Mouse (Mus musculus) midbrain, postnatal 0 days (tissue): Measurements from ENCODE around the gene 1700025G04Rik. TPM values are rescaled to one million over a fixed set of nuclear protein-coding genes. Genes with fewer than 3 reads are reported as not detected.

Experiments used
- ATAC-seq: fragments of 200-750 bp; cut with Nextera tagmentation; 2 replicates; pipeline ENCODE4 v1.8.0; 2017; ENCODE audit warnings: moderate number of reproducible peaks, mild to moderate bottlenecking, moderate TSS enrichment, moderate library complexity; ENCODE audit not compliant: low FRiP score
- DNase-seq: peaks from one replicate; pipeline ENCODE4 v3.0.0-alpha.2; 2015; ENCODE audit warnings: low spot score
- H3K27ac ChIP-seq: fragments of 300-500 bp; sonication (generic); 2 replicates; pipeline ENCODE4 v1.5.1; 2014; ENCODE audit warnings: low read depth, mild to moderate bottlenecking, low read length, mixed read lengths
- H3K27me3 ChIP-seq: fragments of 300-500 bp; sonication (generic); 2 replicates; pipeline ENCODE4 v1.6.1; 2014; ENCODE audit warnings: low read length, control low read depth, mixed read lengths; ENCODE audit not compliant: insufficient read depth
- H3K36me3 ChIP-seq: fragments of 300-500 bp; sonication (generic); 2 replicates; pipeline ENCODE4 v1.6.1; 2014; ENCODE audit warnings: low read length, control low read depth, mixed read lengths; ENCODE audit not compliant: insufficient read depth
- H3K4me1 ChIP-seq: fragments of 300-500 bp; sonication (generic); 2 replicates; pipeline ENCODE4 v1.6.1; 2014; ENCODE audit warnings: mild to moderate bottlenecking, control low read depth, antibody characterized with exemption, low read length, mixed read lengths; ENCODE audit not compliant: insufficient read depth
- H3K4me2 ChIP-seq: fragments of 300-500 bp; sonication (generic); 2 replicates; pipeline ENCODE4 v1.6.1; 2014; ENCODE audit warnings: low read depth, mild to moderate bottlenecking, low read length, mixed read lengths; ENCODE audit not compliant: poor library complexity, severe bottlenecking
- H3K4me3 ChIP-seq: fragments of 300-500 bp; sonication (generic); 2 replicates; pipeline ENCODE4 v1.5.1; 2014; ENCODE audit warnings: low read depth, mild to moderate bottlenecking, low read length, moderate library complexity
- H3K9ac ChIP-seq: fragments of 300-500 bp; sonication (generic); replicated peaks from 2 replicates; pipeline ENCODE4 v1.6.1; 2014; ENCODE audit warnings: mild to moderate bottlenecking, low read length, moderate library complexity, mixed read lengths; ENCODE audit not compliant: poor library complexity, severe bottlenecking
- H3K9me3 ChIP-seq: fragments of 300-500 bp; sonication (generic); 2 replicates; pipeline ENCODE4 v1.6.1; 2016; ENCODE audit warnings: low read length, control low read depth
- CTCF ChIP-seq: IDR thresholded peaks from 2 replicates; pipeline ENCODE4 v1.5.1; 2016; ENCODE audit warnings: antibody characterized with exemption, mild to moderate bottlenecking
- WGBS: fragments of 180-500 bp; shearing (Covaris S2); extraction: QIAGEN DNeasy Blood & Tissue Kit; methylation state at CpG from one replicate; pipeline ENCODE4 v1.1.7; 2014; 5-methylcytosine and 5-hydroxymethylcytosine counted together
- polyA plus RNA-seq: library from polyadenylated mRNA; unstranded; fragments of >200 nt; fragmentation: Nextera tagmentation; extraction: Ambion mirVana; gene quantifications from 2 replicates; pipeline ENCODE4 v1.2.1, GENCODE M21; 2015
- total RNA-seq: library from RNA; depleted of rRNA; stranded (reverse); fragments of >200 nt; gene quantifications from 2 replicates; pipeline ENCODE4 v1.2.3, GENCODE M21; 2014

Gene 1700025G04Rik
- total and polyA plus RNA-seq, 2 experiments from 2014 or later = 22.6 to 24.0 TPM

DNA sequence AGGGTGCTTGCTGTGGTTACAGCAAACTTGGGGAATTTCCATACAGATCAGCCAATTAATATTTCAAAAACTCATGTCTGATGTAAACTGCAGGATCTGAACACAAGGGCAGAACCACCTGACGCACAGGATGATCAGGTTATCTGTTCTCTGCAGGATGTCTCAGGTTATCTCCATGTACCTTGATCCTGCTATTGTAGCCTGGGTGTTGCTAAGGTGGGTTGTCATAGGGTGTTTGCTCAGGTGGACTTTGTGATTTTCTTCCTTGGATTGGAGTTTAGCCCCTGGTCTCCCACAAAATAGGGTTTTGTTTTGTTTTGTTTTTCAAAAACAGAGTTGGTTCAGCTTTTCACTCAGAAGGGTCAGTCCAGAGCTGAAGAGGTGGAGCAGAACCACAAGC lies 104.9 kb downstream of the 1700025G04Rik start:
- Histone ChIP-seq H3K4me1 (peaks cover 4% of the 10 kb centered on the region; the same call in 1 of the 2 replicates), H3K27me3 (no peaks in the 10 kb centered on the region), H3K9me3 (no peaks in the 10 kb centered on the region), H3K36me3 (no peaks in the 10 kb centered on the region), H3K27ac (no peak overlapping the region), H3K4me3 (no peak overlapping the region), H3K4me2 (no peak overlapping the region), H3K9ac (no peak overlapping the region)
- ATAC-seq (no peak), DNase-seq (no peak)
- TF ChIP-seq CTCF = no peak
- 90% methylated on average over 1 of the region's 1 CpGs for WGBS

DNA sequence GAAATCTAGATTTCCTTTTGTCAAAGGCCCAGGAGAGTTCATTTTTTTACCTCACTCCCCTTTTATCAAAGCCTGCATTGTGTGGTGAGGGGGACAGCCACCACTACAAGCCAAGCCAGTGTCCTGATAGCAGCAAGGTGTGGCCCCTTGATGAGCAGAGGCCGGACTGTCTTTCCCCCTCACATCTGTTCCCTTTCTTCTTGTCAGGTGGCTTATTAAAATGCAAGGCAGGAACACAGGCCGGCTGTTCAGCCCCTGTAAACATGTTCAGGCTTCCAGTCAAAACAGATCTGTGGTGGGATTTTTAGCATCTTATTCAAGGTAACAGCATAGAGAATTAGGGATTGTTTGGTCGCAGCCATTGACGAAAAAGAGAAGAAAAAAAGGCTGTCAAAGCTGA lies 105.9 kb downstream of the 1700025G04Rik start:
- TF ChIP-seq CTCF = no peak
- H3K36me3 ChIP-seq = no peaks in the 10 kb centered on the region
- WGBS = 10% methylated on average over 4 of the region's 4 CpGs
- H3K9ac ChIP-seq = no peak overlapping the region
- H3K9me3 ChIP-seq = no peaks in the 10 kb centered on the region
- H3K4me1 ChIP-seq = peaks cover 4% of the 10 kb centered on the region; the same call in 1 of the 2 replicates
- ATAC-seq (no peak), DNase-seq (no peak)
- H3K4me3 ChIP-seq = no peak overlapping the region
- peak overlapping the region; percentile 19 for H3K27ac ChIP-seq
- H3K4me2 ChIP-seq = no peak overlapping the region
- no peaks in the 10 kb centered on the region for H3K27me3 ChIP-seq

DNA sequence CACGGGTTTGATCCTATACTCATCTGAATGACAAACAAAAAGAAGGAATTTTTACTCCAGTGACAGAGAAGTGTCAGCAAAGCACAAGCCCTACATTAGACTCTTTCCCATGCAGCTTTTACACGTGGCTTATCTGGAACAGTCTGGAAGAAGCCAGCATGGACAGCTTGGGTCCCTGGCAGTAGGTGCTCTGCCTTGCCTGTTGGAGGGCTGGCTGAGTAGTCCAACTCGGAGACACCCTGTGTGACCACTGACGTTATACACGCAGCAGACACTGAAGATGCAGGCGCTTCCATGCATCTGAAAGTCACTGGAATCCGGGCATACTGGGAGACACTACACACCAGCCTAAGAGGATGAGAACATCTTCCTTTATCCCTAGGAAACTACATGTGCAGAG lies 109.4 kb downstream of the 1700025G04Rik start:
- no peak overlapping the region for H3K27ac ChIP-seq
- TF ChIP-seq CTCF = no peak
- no peak overlapping the region for H3K9ac ChIP-seq
- ATAC-seq = no peak
- no peak overlapping the region for H3K4me3 ChIP-seq
- H3K36me3 ChIP-seq = no peaks in the 10 kb centered on the region
- H3K4me1 ChIP-seq = peaks cover 4% of the 10 kb centered on the region; the same call in 1 of the 2 replicates
- 77% methylated on average over 7 of the region's 7 CpGs for WGBS
- no peak for DNase-seq
- no peaks in the 10 kb centered on the region for H3K27me3 ChIP-seq
- no peak overlapping the region for H3K4me2 ChIP-seq
- H3K9me3 ChIP-seq = no peaks in the 10 kb centered on the region

DNA sequence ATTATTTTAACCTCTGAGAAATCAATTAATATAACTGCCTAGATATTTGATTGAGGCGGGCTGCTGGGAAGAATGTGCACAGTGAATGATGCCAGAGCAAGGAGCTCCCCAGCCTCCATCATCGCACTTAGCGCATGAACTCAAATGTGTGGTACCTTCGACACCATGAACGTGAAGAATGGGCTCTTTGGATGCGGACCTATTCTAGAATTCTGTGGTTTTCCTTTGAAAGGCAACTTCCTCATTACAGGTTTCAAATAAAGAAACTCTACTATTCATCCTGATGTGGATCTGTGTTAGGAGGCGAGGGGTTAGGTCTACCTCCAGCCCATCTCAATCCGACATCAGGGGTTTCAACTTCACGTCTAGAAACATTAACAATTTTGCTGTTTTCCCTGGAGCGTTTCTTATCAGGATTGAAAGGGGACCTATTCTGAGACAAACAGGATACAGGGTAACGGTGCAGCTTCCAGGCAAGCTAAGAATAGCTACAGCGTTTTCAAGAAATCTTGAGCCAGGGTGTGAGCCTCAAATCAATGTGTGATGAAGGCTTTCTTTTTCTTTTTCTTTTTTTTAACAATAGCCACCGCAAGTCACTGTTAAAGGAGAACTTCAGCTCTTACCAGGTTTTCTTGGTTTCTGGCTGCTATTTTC lies 110.0 kb downstream of the 1700025G04Rik start:
- no peaks in the 10 kb centered on the region for H3K36me3 ChIP-seq
- H3K27me3 ChIP-seq = no peaks in the 10 kb centered on the region
- no peak overlapping the region for H3K4me3 ChIP-seq
- TF ChIP-seq CTCF = no peak
- WGBS = 76% methylated on average over 13 of the region's 13 CpGs
- DNase-seq = no peak
- H3K9ac ChIP-seq = no peak overlapping the region
- no peak overlapping the region for H3K4me2 ChIP-seq
- no peak overlapping the region for H3K27ac ChIP-seq
- no peaks in the 10 kb centered on the region for H3K9me3 ChIP-seq
- peaks cover 4% of the 10 kb centered on the region; the same call in 1 of the 2 replicates for H3K4me1 ChIP-seq
- no peak for ATAC-seq

DNA sequence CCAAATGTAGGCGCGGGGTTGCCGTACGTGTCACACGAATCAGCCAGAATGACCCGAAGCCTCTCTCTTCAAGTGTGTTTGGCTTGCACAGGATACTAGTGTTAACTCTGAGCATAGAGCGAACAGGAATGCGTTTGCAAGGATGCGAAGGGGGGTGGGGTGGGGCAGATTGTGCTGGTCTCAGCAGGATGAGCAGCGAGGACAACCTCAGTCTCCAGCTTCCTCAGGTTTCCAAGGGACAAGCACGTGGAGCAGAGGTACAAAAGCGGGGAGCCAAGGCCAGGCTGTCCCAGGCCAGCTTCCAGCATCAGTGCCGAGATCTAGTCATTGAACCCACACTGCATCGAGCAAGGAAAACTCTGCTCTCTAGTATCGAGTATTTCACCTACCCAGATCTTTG lies 111.2 kb downstream of the 1700025G04Rik start:
- DNase-seq = no peak
- no peaks in the 10 kb centered on the region for H3K27me3 ChIP-seq
- no peaks in the 10 kb centered on the region for H3K9me3 ChIP-seq
- H3K4me1 ChIP-seq = peaks cover 4% of the 10 kb centered on the region; the same call in 1 of the 2 replicates
- TF ChIP-seq CTCF = no peak
- no peak overlapping the region for H3K27ac ChIP-seq
- no peak for ATAC-seq
- H3K4me2 ChIP-seq = no peak overlapping the region
- H3K4me3 ChIP-seq = no peak overlapping the region
- no peak overlapping the region for H3K9ac ChIP-seq
- no peaks in the 10 kb centered on the region for H3K36me3 ChIP-seq
- 88% methylated on average over 15 of the region's 15 CpGs for WGBS

DNA sequence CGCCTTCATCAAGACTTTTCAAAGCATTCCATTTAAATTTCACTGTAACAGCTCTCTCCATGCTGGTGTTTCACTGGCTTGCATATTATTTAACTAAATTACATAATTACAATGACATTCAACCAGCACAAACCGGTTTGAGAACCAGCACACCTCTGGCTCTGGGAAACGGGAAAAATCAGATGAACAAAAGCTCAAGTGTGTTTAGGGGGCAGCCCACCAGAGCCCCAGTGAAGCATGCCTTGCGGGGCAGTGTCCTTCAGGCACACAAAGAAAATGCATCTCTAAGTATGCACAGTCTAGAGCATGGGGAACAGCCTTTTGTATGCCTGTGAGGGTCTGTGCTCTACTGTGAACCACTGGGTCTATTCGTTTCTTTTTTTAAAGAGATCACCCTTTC lies 112.3 kb downstream of the 1700025G04Rik start:
- H3K27ac ChIP-seq = no peak overlapping the region
- no peak overlapping the region for H3K9ac ChIP-seq
- ATAC-seq (0 out of 2 replicates have a peak, but pooled peaks have one; percentile 24), DNase-seq (no peak)
- no peaks in the 10 kb centered on the region for H3K4me1 ChIP-seq
- 37% methylated on average over 5 of the region's 5 CpGs for WGBS
- no peaks in the 10 kb centered on the region for H3K36me3 ChIP-seq
- TF ChIP-seq CTCF = no peak
- no peak overlapping the region for H3K4me3 ChIP-seq
- H3K9me3 ChIP-seq = no peaks in the 10 kb centered on the region
- no peaks in the 10 kb centered on the region for H3K27me3 ChIP-seq
- H3K4me2 ChIP-seq = no peak overlapping the region
